Mouse (Mus musculus) ES-E14 (cell line): Measurements from ENCODE around the gene Tmem52b. TPM values are rescaled to one million over a fixed set of nuclear protein-coding genes. Genes with fewer than 3 reads are reported as not detected.

Experiments used
- DNase-seq: peaks from one replicate; pipeline ENCODE4 v3.0.0-alpha.2; 2013; ENCODE audit warnings: low read depth, low spot score
- H3K27ac ChIP-seq: 2 replicates; pipeline ENCODE4 v1.5.1; 2012; ENCODE audit warnings: low read depth, mild to moderate bottlenecking, low read length, moderate library complexity, mixed read lengths; ENCODE audit not compliant: poor library complexity, insufficient read depth, severe bottlenecking
- H3K36me3 ChIP-seq: 2 replicates; pipeline ENCODE4 v1.6.1; 2012; ENCODE audit warnings: mild to moderate bottlenecking, low read length, moderate library complexity, mixed read lengths; ENCODE audit not compliant: control insufficient read depth, poor library complexity, insufficient read depth, severe bottlenecking
- H3K4me1 ChIP-seq, 2 experiments: fragments of 150-350 bp in 1 of 2; sonication (generic) in 1 of 2; 2 replicates each; pipeline ENCODE4 v1.6.1; 2012; ENCODE audit warnings: low read length in 2 of 2, mild to moderate bottlenecking in 1 of 2, mixed read lengths in 1 of 2; ENCODE audit not compliant: control insufficient read depth in 2 of 2, insufficient read depth in 2 of 2, poor library complexity in 1 of 2
- H3K4me3 ChIP-seq, 2 experiments: fragments of 150-350 bp in 1 of 2; sonication (generic) in 1 of 2; 2 replicates each; pipeline ENCODE4 v1.5.1; 2012; ENCODE audit warnings: low read length in 2 of 2, low read depth in 1 of 2, mild to moderate bottlenecking in 1 of 2, mixed read lengths in 1 of 2; ENCODE audit not compliant: insufficient read depth in 1 of 2, poor library complexity in 1 of 2, severe bottlenecking in 1 of 2
- H3K9ac ChIP-seq: 2 replicates; pipeline ENCODE4 v1.6.1; 2012; ENCODE audit warnings: low read depth, mild to moderate bottlenecking, low read length, mixed read lengths; ENCODE audit not compliant: poor library complexity, insufficient read depth, severe bottlenecking
- H3K9me3 ChIP-seq: fragments of 150-350 bp; sonication (generic); 2 replicates; pipeline ENCODE4 v1.6.1; 2012; ENCODE audit warnings: low read depth, mild to moderate bottlenecking, low read length; ENCODE audit not compliant: control insufficient read depth, insufficient read depth
- CHD2 ChIP-seq: IDR thresholded peaks from 2 replicates; pipeline ENCODE4 v1.6.1; 2014; ENCODE audit warnings: mild to moderate bottlenecking, low read depth, low read length, inconsistent platforms
- HCFC1 ChIP-seq: IDR thresholded peaks from 2 replicates; pipeline ENCODE4 v1.6.1; 2012; ENCODE audit warnings: low read length, inconsistent platforms, borderline replicate concordance; ENCODE audit not compliant: insufficient read depth
- MAFK ChIP-seq: IDR thresholded peaks from 2 replicates; pipeline ENCODE4 v1.6.1; 2014; ENCODE audit warnings: mild to moderate bottlenecking, low read depth, low read length, inconsistent platforms; ENCODE audit not compliant: insufficient read depth
- ZC3H11A ChIP-seq: IDR thresholded peaks from 2 replicates; pipeline ENCODE4 v1.6.1; 2012; ENCODE audit warnings: low read depth, mild to moderate bottlenecking, inconsistent platforms, low read length, borderline replicate concordance
- ZNF384 ChIP-seq: IDR thresholded peaks from 2 replicates; pipeline ENCODE4 v1.6.1; 2012; ENCODE audit warnings: low read depth, low read length, inconsistent platforms
- in situ Hi-C, 2 experiments: fragments of 600-800 bp; cut with MboI; formaldehyde crosslinking; loops; one replicate each; pipeline ENCODE4 v1.15.1; 2025; ENCODE audit warnings: low sequenced_read_pairs in 2 of 2, inconsistent platforms in 1 of 2; ENCODE audit not compliant: unreplicated experiment in 2 of 2
- total RNA-seq: library from RNA; depleted of rRNA; stranded (reverse); fragments of 300-350 nt; gene quantifications from 2 replicates; pipeline ENCODE4 v1.2.3, GENCODE M21; 2012

The Tmem52b gene
- total RNA-seq, 1 experiment = not detected

GRCm38 (mm10) chr6:129527416-129527815, 15.1 kb downstream of the Tmem52b start:
- no peak for DNase-seq
- no peaks in the 10 kb centered on the region for H3K9me3 ChIP-seq
- no peak overlapping the region for H3K9ac ChIP-seq
- in situ Hi-C loops = no loop called here
- TF ChIP-seq ZC3H11A (no peak), HCFC1 (no peak), CHD2 (no peak), ZNF384 (no peak), MAFK (no peak)
- H3K4me3 ChIP-seq = no peak overlapping the region
- no peaks in the 10 kb centered on the region for H3K36me3 ChIP-seq
- peaks cover 0 to under 1% of the 10 kb centered on the region in 2 experiments; a peak in 1 of 4 replicates for H3K4me1 ChIP-seq
- no peak overlapping the region for H3K27ac ChIP-seq

DNA sequence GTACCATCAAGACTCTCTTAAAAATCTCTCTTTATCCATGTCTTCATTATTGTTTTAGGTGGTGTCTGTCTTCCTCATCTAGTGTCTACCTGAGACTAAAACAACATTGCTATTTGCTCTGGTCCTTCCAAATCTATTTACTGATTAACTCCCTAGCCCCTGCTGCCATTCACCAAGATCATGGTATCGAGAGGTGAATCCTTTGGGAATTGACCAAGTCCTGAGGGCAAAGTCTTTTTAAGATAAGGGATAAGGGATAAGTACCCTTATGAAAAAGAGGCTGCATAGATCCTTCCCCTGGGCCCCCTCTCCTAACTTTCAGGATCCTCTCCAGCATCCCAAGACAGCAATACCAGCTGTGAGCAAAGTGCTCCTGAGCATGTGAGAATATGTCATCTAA, 17.2 kb downstream of the Tmem52b start:
- Histone ChIP-seq H3K36me3 (no peaks in the 10 kb centered on the region), H3K27ac (no peak overlapping the region), H3K4me3 (no peak overlapping the region), H3K4me1 (peaks cover 0 to 3% of the 10 kb centered on the region in 2 experiments; a peak in 1 of 4 replicates), H3K9me3 (no peaks in the 10 kb centered on the region), H3K9ac (no peak overlapping the region)
- DNase-seq = no peak
- in situ Hi-C loops = no loop called here
- no peak for TF ChIP-seq ZNF384
- no peak for TF ChIP-seq MAFK
- no peak for TF ChIP-seq CHD2
- no peak for TF ChIP-seq HCFC1
- no peak for TF ChIP-seq ZC3H11A

- DNase-seq = no peak
- Histone ChIP-seq H3K9ac (no peak overlapping the region), H3K36me3 (no peaks in the 10 kb centered on the region), H3K4me1 (peaks cover 0 to 3% of the 10 kb centered on the region in 2 experiments; a peak in 1 of 4 replicates), H3K27ac (no peak overlapping the region), H3K9me3 (no peaks in the 10 kb centered on the region), H3K4me3 (no peak overlapping the region)
- in situ Hi-C loops = no loop called here
- TF ChIP-seq ZC3H11A (no peak), MAFK (no peak), CHD2 (no peak), ZNF384 (no peak), HCFC1 (no peak)
Measured at GRCm38 (mm10) chr6:129530261-129530660, 17.9 kb downstream of the Tmem52b start.

GRCm38 (mm10) chr6:129532556-129532941, 20.2 kb downstream of the Tmem52b start:
- TF ChIP-seq MAFK = no peak
- no peak for TF ChIP-seq HCFC1
- no peak for TF ChIP-seq ZC3H11A
- TF ChIP-seq ZNF384 = no peak
- no peak for TF ChIP-seq CHD2
- no peaks in the 10 kb centered on the region for H3K9me3 ChIP-seq
- no peaks in the 10 kb centered on the region for H3K36me3 ChIP-seq
- H3K4me3 ChIP-seq = peak overlapping the region in 1 of 2 experiments; percentile 88; a peak in 2 of 4 replicates
- DNase-seq = no peak
- in situ Hi-C loops = no loop called here
- no peak overlapping the region for H3K27ac ChIP-seq
- H3K9ac ChIP-seq = no peak overlapping the region
- H3K4me1 ChIP-seq = peaks cover 0 to 3% of the 10 kb centered on the region in 2 experiments; a peak in 1 of 4 replicates
